Mouse (Mus musculus) heart, embryonic 12.5 days (tissue): ENCODE results near the gene Mtmr1. TPM values are rescaled to one million over a fixed set of nuclear protein-coding genes. Genes with fewer than 3 reads are reported as not detected.

Experiments
- ATAC-seq: fragments of 200-750 bp; cut with Nextera tagmentation; 2 replicates; pipeline ENCODE4 v1.8.0; 2017; ENCODE audit warnings: moderate TSS enrichment, moderate library complexity; ENCODE audit not compliant: insufficient number of reproducible peaks, low FRiP score
- H3K27ac ChIP-seq: fragments of 300-500 bp; sonication (generic); 2 replicates; pipeline ENCODE4 v1.5.1; 2016; ENCODE audit warnings: mild to moderate bottlenecking, moderate library complexity; ENCODE audit not compliant: poor library complexity, severe bottlenecking
- H3K27me3 ChIP-seq: fragments of 300-500 bp; sonication (generic); replicated peaks from 2 replicates; pipeline ENCODE4 v1.6.1; 2016; ENCODE audit warnings: mild to moderate bottlenecking, moderate library complexity
- H3K36me3 ChIP-seq: fragments of 300-500 bp; sonication (generic); 2 replicates; pipeline ENCODE4 v1.6.1; 2016; ENCODE audit warnings: mild to moderate bottlenecking, moderate library complexity
- H3K4me1 ChIP-seq: fragments of 300-500 bp; sonication (generic); replicated peaks from 2 replicates; pipeline ENCODE4 v1.6.1; 2016; ENCODE audit warnings: mild to moderate bottlenecking
- H3K4me2 ChIP-seq: fragments of 300-500 bp; sonication (generic); 2 replicates; pipeline ENCODE4 v1.6.1; 2016; ENCODE audit warnings: mild to moderate bottlenecking, moderate library complexity
- H3K4me3 ChIP-seq: fragments of 300-500 bp; sonication (generic); 2 replicates; pipeline ENCODE4 v1.5.1; 2016; ENCODE audit warnings: mild to moderate bottlenecking
- H3K9ac ChIP-seq: fragments of 300-500 bp; sonication (generic); 2 replicates; pipeline ENCODE4 v1.6.1; 2016; ENCODE audit warnings: mild to moderate bottlenecking, moderate library complexity
- H3K9me3 ChIP-seq: fragments of 300-500 bp; sonication (generic); replicated peaks from 2 replicates; pipeline ENCODE4 v1.6.1; 2016; ENCODE audit warnings: mild to moderate bottlenecking, moderate library complexity
- WGBS: fragments of 180-500 bp; shearing (Covaris S2); methylation state at CpG from one replicate; pipeline ENCODE4 v1.1.7; 2016; 5-methylcytosine and 5-hydroxymethylcytosine counted together
- polyA plus RNA-seq: library from polyadenylated mRNA; unstranded; fragments of >200 nt; fragmentation: Nextera tagmentation; extraction: Ambion mirVana; gene quantifications from 2 replicates; pipeline ENCODE4 v1.2.1, GENCODE M21; 2016

Gene Mtmr1
- polyA plus RNA-seq, 1 experiment from 2014 or later: 12.8 TPM

- no peaks in the 10 kb centered on the region for H3K9me3 ChIP-seq
- 80% methylated on average over 6 of the region's 6 CpGs for WGBS
- H3K9ac ChIP-seq: no peak overlapping the region
- no peak overlapping the region for H3K4me3 ChIP-seq
- no peak overlapping the region for H3K27ac ChIP-seq
- no peaks in the 10 kb centered on the region for H3K4me1 ChIP-seq
- H3K27me3 ChIP-seq: no peaks in the 10 kb centered on the region
- H3K4me2 ChIP-seq: no peak overlapping the region
- peaks cover 8% of the 10 kb centered on the region; the same call in 1 of the 2 replicates for H3K36me3 ChIP-seq
- no peak for ATAC-seq
Measured at GRCm38 (mm10) chrX:71439473-71439872, 74.9 kb downstream of the Mtmr1 start.

GRCm38 (mm10) chrX:71442916-71443315 lies 78.4 kb downstream of the Mtmr1 start:
- Histone ChIP-seq H3K4me1 (no peaks in the 10 kb centered on the region), H3K27ac (no peak overlapping the region), H3K4me3 (no peak overlapping the region), H3K4me2 (no peak overlapping the region), H3K36me3 (peaks cover 4% of the 10 kb centered on the region; the same call in 1 of the 2 replicates), H3K9ac (no peak overlapping the region), H3K27me3 (no peaks in the 10 kb centered on the region), H3K9me3 (no peaks in the 10 kb centered on the region)
- 74% methylated on average over 5 of the region's 5 CpGs for WGBS
- ATAC-seq: no peak

GRCm38 (mm10) chrX:71456078-71456737 lies 91.6 kb downstream of the Mtmr1 start:
- no peak overlapping the region for H3K9ac ChIP-seq
- no peak for ATAC-seq
- H3K27ac ChIP-seq: no peak overlapping the region
- no peaks in the 10 kb centered on the region for H3K9me3 ChIP-seq
- no peak overlapping the region for H3K4me3 ChIP-seq
- no peak overlapping the region for H3K4me2 ChIP-seq
- 82% methylated on average over 6 of the region's 6 CpGs for WGBS
- no peaks in the 10 kb centered on the region for H3K27me3 ChIP-seq
- no peaks in the 10 kb centered on the region for H3K4me1 ChIP-seq
- no peaks in the 10 kb centered on the region for H3K36me3 ChIP-seq

GRCm38 (mm10) chrX:71464138-71464826 lies 99.7 kb downstream of the Mtmr1 start:
- H3K4me1 ChIP-seq: peaks cover 15% of the 10 kb centered on the region; the same call in 1 of the 2 replicates
- no peak overlapping the region for H3K4me3 ChIP-seq
- H3K9ac ChIP-seq: no peak overlapping the region
- no peak for ATAC-seq
- H3K4me2 ChIP-seq: no peak overlapping the region
- H3K36me3 ChIP-seq: no peaks in the 10 kb centered on the region
- no peaks in the 10 kb centered on the region for H3K27me3 ChIP-seq
- H3K9me3 ChIP-seq: no peaks in the 10 kb centered on the region
- 72% methylated on average over 7 of the region's 7 CpGs for WGBS
- no peak overlapping the region for H3K27ac ChIP-seq

- WGBS: 67% methylated on average over 1 of the region's 1 CpGs
- H3K27me3 ChIP-seq: no peaks in the 10 kb centered on the region
Measured at GRCm38 (mm10) chrX:71465417-71465816, 100.9 kb downstream of the Mtmr1 start.

GRCm38 (mm10) chrX:71467491-71467890 lies 102.9 kb downstream of the Mtmr1 start:
- H3K4me3 ChIP-seq: no peak overlapping the region
- no peak overlapping the region for H3K9ac ChIP-seq
- no peaks in the 10 kb centered on the region for H3K27me3 ChIP-seq
- peaks cover 15% of the 10 kb centered on the region; the same call in 1 of the 2 replicates for H3K4me1 ChIP-seq
- no peak overlapping the region for H3K4me2 ChIP-seq
- no peaks in the 10 kb centered on the region for H3K9me3 ChIP-seq
- H3K36me3 ChIP-seq: no peaks in the 10 kb centered on the region
- WGBS: 81% methylated on average over 3 of the region's 3 CpGs
- no peak overlapping the region for H3K27ac ChIP-seq
- no peak for ATAC-seq

More at GRCm38 (mm10) chrX:71465417-71465816, 100.9 kb downstream of the Mtmr1 start:
- Histone ChIP-seq H3K9me3 (no peaks in the 10 kb centered on the region), H3K27ac (no peak overlapping the region), H3K9ac (no peak overlapping the region), H3K4me3 (no peak overlapping the region), H3K4me1 (peaks cover 15% of the 10 kb centered on the region; the same call in 1 of the 2 replicates), H3K4me2 (no peak overlapping the region), H3K36me3 (no peaks in the 10 kb centered on the region)
- no peak for ATAC-seq

Other genes with a start within 250 kb of the Mtmr1 start
- 4.5 TPM in 2 replicates for gene Mtm1, start 154.0 kb upstream of the Mtmr1 start, polyA plus RNA-seq
- 34.8 and 37.1 TPM in 2 replicates for gene Cd99l2, start 128.1 kb downstream of the Mtmr1 start, polyA plus RNA-seq
- gene Hmgb3, start 191.2 kb downstream of the Mtmr1 start, polyA plus RNA-seq: 203 TPM in 2 replicates